Mouse (Mus musculus): ENCODE results near the gene Btbd35f6.
"Not testable (repeated sequence)": the region's sequence is repeated elsewhere in the genome, so short reads cannot be mapped to it uniquely, and the experiment has no call there.

Gene Btbd35f6

DNA sequence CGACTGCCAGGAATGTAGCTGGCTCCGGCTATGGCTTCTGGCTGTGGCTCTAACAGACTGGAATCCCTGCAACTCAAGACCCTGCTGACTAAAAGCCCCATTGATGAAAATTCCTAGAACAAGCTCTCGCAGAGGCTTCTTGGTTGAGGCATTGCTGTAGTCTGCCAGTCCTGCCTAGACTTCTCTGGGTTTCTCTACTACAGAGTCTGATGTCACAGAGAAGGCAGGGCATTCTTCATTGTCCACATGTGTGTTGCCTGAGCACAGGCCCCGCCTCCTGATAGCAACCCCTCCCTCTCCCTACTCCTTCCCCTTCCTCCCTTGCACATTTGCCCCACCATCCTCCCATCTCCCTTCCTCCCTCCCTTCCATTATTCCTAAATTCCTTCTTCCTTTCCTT lies at the start of gene Btbd35f6:
Btbd35f6 (minus strand) TSS at position 101 of the 400 bp plus-strand sequence.
- DNase-seq (ENCODE audit: low spot score in 2 of 2) = not testable (repeated sequence)

DNA sequence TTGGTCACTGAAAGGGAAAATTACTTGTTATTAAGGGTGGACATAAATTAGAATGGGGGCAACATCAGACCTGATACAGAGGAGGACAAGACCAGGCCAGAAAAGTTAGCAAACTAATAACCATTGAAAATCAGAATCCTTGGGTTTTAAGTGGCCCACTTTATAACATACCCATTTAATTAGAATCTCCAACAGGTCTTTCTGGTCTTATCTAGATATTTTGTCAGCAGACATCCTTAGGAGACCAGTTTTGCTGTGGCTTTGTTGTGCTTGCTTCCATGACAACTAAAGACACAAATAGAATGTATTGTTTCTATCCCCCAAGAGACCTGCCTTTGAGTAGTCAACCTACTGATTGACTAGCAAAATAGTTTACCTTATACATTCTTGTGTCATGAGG lies 30.4 kb upstream of the Btbd35f6 start, which contains the start of gene Gm21870:
Gm21870 (minus strand) TSS at position 101 of the 400 bp plus-strand sequence.
- DNase-seq (ENCODE audit: low spot score in 2 of 2) = not testable (repeated sequence)

- DNase-seq (ENCODE audit: low spot score in 2 of 2) = not testable (repeated sequence)
These were observed 26.1 kb downstream of the Btbd35f6 start for GRCm38 (mm10) chrX:33930216-33930615.

GRCm38 (mm10) chrX:33928225-33928624 lies 28.1 kb downstream of the Btbd35f6 start:
- DNase-seq (ENCODE audit: low spot score in 2 of 2) = not testable (repeated sequence)

DNA sequence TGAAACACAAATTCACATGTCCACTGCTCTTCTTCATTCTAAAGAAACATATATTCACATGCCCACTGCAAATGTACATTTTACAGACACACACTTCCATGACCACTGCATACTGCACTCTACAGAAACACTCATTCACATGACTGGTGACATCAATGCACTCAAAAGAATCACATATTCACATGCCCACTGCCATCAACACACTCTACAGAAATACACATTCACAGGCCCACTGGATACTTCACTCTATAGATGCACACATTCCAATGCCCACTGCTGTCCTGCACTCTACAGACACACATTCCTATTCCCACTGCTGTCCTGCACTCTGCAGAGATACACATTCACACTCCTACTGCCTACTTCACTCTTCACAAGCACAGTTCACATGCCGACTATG lies 30.0 kb downstream of the Btbd35f6 start:
- not testable (repeated sequence) for DNase-seq (ENCODE audit: low spot score in 2 of 2)

GRCm38 (mm10) chrX:33925420-33925819 lies 30.9 kb downstream of the Btbd35f6 start:
- DNase-seq (ENCODE audit: low spot score in 2 of 2) = not testable (repeated sequence)

All from urinary bladder, adult 18-20 months (tissue).